Mouse (Mus musculus) thymus, adult 2 months (tissue): ENCODE data around the gene Hvcn1. TPM values are rescaled to one million over a fixed set of nuclear protein-coding genes. Genes with fewer than 3 reads are reported as not detected.

Experiments
- DNase-seq: peaks from one replicate; pipeline ENCODE4 v3.0.0; 2021
- H3K27ac ChIP-seq: fragments of 200-500 bp; 2 replicates; pipeline ENCODE4 v1.5.1; 2012; ENCODE audit warnings: low read length, control low read depth; ENCODE audit not compliant: control insufficient read depth, insufficient read depth
- H3K27me3 ChIP-seq: fragments of 200-500 bp; 2 replicates; pipeline ENCODE4 v1.6.1; 2012; ENCODE audit warnings: mild to moderate bottlenecking, low read length, moderate library complexity, mixed read lengths; ENCODE audit not compliant: control insufficient read depth, insufficient read depth
- H3K36me3 ChIP-seq: fragments of 200-500 bp; 2 replicates; pipeline ENCODE4 v1.6.1; 2012; ENCODE audit warnings: mild to moderate bottlenecking, low read length, moderate library complexity; ENCODE audit not compliant: control insufficient read depth, insufficient read depth
- H3K4me1 ChIP-seq: fragments of 200-500 bp; replicated peaks from 2 replicates; pipeline ENCODE4 v1.6.1; 2012; ENCODE audit warnings: low read length; ENCODE audit not compliant: control insufficient read depth, insufficient read depth
- H3K4me3 ChIP-seq: fragments of 200-500 bp; 2 replicates; pipeline ENCODE4 v1.5.1; 2012; ENCODE audit warnings: mild to moderate bottlenecking, low read length, control low read depth, moderate library complexity; ENCODE audit not compliant: control insufficient read depth, insufficient read depth
- CTCF ChIP-seq: fragments of 200-500 bp; IDR thresholded peaks from 2 replicates; pipeline ENCODE4 v1.5.1; 2012; ENCODE audit warnings: mild to moderate bottlenecking, control low read depth, low read length, moderate library complexity, borderline replicate concordance; ENCODE audit not compliant: control insufficient read depth, poor library complexity, insufficient read depth; ENCODE audit errors: extremely low read depth
- POLR2A ChIP-seq: fragments of 200-500 bp; IDR thresholded peaks from 2 replicates; pipeline ENCODE4 v1.6.1; 2012; ENCODE audit warnings: mild to moderate bottlenecking, low read length, control low read depth, moderate library complexity; ENCODE audit not compliant: control insufficient read depth, poor library complexity, insufficient read depth; ENCODE audit errors: extremely low read depth
- WGBS: fragments of 180-500 bp; shearing (Covaris S2); methylation state at CpG from one replicate; pipeline ENCODE4 v1.1.7; 2018; 5-methylcytosine and 5-hydroxymethylcytosine counted together
- polyA plus RNA-seq: library from polyadenylated mRNA; depleted of rRNA; stranded (reverse); fragments of >200 nt; gene quantifications from 2 replicates; pipeline ENCODE4 v1.2.3, GENCODE M21; 2012

Hvcn1 gene
- polyA plus RNA-seq, 1 experiment: 43.9 TPM

DNA sequence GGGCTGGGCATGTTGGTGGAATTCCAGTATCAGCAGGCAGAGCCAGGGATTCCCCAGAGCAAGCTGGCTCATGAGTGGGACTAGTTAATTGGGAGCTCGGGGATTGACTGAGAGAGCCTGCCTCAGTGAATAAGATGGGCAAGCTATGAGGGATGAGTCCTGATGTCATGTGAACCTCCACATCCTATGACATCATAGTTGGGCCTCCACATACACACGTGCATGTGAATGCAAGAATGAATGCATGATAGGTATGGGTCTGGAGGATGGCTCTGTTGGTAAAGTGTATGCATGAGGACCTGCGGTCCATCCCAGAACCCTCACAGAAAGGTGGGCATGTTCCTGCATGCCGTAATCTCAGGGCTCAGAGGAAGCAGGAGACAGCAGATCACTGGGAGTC lies 14.5 kb downstream of the Hvcn1 start:
- Histone ChIP-seq H3K36me3 (no peaks in the 10 kb centered on the region), H3K27ac (peak overlapping the region; percentile 87; the same call in 1 of the 2 replicates), H3K4me1 (peaks cover 47% of the 10 kb centered on the region), H3K27me3 (no peaks in the 10 kb centered on the region), H3K4me3 (no peak overlapping the region)
- WGBS: 88% methylated on average over 4 of the region's 4 CpGs
- no peak for DNase-seq
- TF ChIP-seq POLR2A: no peak
- no peak for TF ChIP-seq CTCF

DNA sequence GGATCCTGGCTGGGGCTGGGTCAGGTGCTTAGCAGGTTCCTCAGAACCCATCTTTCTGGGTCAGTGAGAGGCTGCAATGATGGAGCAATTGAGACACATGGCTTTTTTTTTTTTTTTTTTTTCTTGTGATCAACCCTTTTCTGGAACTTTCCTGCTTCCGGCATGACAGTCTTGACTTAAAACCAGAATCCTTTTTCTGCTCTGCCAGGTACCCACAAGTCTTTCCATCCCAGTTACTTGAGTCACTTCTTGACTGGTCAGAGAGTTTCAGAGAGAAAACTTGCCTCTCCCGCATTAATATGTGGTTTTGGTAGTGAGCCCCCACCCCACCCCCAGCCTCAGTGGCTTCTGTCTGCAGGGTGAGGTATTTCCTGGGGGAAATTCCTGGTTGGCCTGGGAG lies 17.7 kb downstream of the Hvcn1 start:
- Histone ChIP-seq H3K27me3 (no peaks in the 10 kb centered on the region), H3K4me3 (no peak overlapping the region), H3K27ac (no peak overlapping the region), H3K36me3 (no peaks in the 10 kb centered on the region), H3K4me1 (peaks cover 36% of the 10 kb centered on the region)
- WGBS: 90% methylated on average over 2 of the region's 2 CpGs
- TF ChIP-seq CTCF: no peak
- TF ChIP-seq POLR2A: no peak
- DNase-seq: no peak

DNA sequence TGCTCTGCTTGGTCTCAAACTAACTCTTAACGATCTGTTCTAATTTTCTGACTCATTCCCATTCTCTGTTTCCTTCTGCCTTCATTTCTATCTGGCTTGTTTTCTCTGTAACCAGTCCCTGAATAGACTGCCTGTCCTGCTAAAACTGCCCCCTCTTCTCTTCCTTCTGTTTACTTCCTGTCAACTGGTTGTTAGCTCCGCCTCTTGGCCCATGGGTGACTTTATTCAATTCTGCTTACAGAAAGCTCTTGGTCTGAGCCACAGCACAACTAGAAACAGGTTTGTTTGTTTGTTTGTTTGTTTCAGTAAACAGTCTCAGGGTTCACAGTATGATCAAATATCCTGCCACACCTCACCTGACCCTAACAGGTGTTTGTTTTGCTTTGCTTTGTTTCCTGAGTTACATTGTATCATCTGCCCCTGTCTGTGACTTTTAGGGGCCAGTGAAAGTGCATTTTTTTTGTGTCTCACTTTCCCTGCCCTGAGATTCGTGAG lies 21.7 kb downstream of the Hvcn1 start:
- H3K36me3 ChIP-seq: no peaks in the 10 kb centered on the region
- no peak overlapping the region for H3K4me3 ChIP-seq
- no peaks in the 10 kb centered on the region for H3K27me3 ChIP-seq
- no peak overlapping the region for H3K27ac ChIP-seq
- WGBS: 90% methylated on average over 3 of the region's 3 CpGs
- peaks cover 39% of the 10 kb centered on the region for H3K4me1 ChIP-seq
- no peak for TF ChIP-seq CTCF
- TF ChIP-seq POLR2A: no peak
- DNase-seq: no peak

DNA sequence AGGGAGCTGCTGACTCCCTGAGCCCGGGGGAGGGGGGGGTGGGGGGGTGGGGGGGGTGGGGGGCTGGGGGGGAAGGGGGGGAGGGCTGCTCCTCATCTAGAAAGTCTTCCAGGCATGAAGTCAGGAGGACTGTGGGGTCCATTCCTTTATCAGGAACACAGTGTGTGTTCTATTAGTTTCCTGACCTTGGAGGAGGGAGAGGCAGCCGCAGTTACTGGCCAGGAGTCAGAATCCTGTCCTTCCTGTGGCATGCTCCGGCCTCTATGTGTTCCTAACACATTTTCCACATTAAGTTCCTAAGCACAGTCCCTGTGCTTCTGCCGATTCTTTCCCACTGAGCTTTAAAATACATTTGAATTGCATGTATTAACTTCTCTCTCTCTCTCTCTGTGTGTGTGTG lies 22.2 kb downstream of the Hvcn1 start:
- Histone ChIP-seq H3K27ac (no peak overlapping the region), H3K27me3 (no peaks in the 10 kb centered on the region), H3K36me3 (no peaks in the 10 kb centered on the region), H3K4me1 (peaks cover 44% of the 10 kb centered on the region), H3K4me3 (no peak overlapping the region)
- TF ChIP-seq POLR2A: no peak
- 92% methylated on average over 4 of the region's 4 CpGs for WGBS
- no peak for DNase-seq

DNA sequence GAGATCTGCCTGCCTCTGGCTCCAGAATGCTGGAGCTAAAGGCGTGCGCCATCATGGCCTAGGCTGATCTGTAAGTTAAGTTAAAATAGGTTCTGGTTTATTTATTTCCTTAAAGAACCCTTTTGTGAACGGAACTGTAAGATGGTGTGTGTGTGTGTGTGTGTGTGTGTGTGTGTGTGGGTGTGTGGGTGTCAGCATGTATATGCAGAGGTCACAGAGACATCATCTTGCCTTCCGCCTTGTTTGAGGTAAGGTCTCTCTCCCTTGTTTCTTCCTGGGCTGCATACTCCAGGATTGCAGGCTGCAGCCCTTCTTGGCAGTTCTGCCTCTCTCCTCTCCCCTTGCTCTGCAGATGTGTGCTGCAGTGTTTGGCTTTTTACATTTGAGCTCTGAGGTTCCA lies 24.2 kb downstream of the Hvcn1 start:
- Histone ChIP-seq H3K4me3 (no peak overlapping the region), H3K27me3 (no peaks in the 10 kb centered on the region), H3K36me3 (no peaks in the 10 kb centered on the region), H3K27ac (peak overlapping the region; percentile 81), H3K4me1 (peaks cover 56% of the 10 kb centered on the region)
- DNase-seq: no peak
- 64% methylated on average over 4 of the region's 4 CpGs for WGBS
- TF ChIP-seq POLR2A: no peak
- no peak for TF ChIP-seq CTCF

DNA sequence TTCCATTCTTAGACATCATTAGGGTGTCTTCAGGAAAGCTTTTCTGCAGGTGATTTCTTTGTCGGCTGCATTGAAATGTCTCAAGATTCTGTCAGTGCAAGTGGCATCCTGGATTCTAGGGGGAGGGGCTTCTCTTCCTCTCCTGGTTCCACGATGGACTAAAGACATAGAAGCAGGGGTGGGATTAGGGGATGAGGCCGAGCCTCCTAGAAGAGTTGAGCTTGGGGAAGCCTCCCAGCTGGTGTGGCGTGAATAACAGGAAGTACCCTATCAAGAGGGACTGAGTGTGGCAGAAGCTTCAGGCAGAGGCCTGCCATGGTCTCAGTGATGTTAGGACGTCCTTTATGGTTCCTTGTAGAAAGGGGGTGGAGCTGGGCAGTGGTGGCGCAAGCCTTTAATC lies 24.8 kb downstream of the Hvcn1 start:
- Histone ChIP-seq H3K36me3 (no peaks in the 10 kb centered on the region), H3K27ac (peak overlapping the region; percentile 82), H3K27me3 (no peaks in the 10 kb centered on the region), H3K4me1 (peaks cover 63% of the 10 kb centered on the region), H3K4me3 (no peak overlapping the region)
- no peak for TF ChIP-seq POLR2A
- TF ChIP-seq CTCF: no peak
- no peak for DNase-seq
- 26% methylated on average over 6 of the region's 6 CpGs for WGBS

DNA sequence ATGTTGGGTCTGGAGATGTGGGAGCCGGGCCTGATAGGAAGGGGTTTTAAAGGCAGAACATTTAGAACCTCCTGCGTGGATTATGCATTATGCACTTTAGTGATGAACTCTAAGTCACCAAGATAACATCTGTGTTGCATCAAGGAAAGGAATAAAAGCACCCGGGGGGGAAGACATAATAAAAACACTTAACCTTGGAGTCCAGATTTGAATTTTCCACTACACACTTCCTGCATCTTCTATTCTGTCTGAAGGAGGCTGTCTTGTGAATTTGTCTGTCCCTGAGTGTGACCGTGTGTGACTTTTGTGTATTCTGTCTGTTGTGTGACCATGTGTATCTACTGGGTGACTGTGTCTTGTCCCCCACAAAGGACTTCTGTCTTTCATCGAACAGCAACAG lies 25.4 kb downstream of the Hvcn1 start:
- H3K27ac ChIP-seq: peak overlapping the region; percentile 82
- H3K27me3 ChIP-seq: no peaks in the 10 kb centered on the region
- H3K4me3 ChIP-seq: no peak overlapping the region
- H3K4me1 ChIP-seq: peaks cover 66% of the 10 kb centered on the region
- TF ChIP-seq CTCF (no peak), POLR2A (no peak)
- H3K36me3 ChIP-seq: no peaks in the 10 kb centered on the region
- WGBS: 29% methylated on average over 5 of the region's 5 CpGs
- no peak for DNase-seq
